Mouse (Mus musculus): ENCODE data around the gene Pip5k1a. TPM values are rescaled to one million over a fixed set of nuclear protein-coding genes. Genes with fewer than 3 reads are reported as not detected.
"Not testable (repeated sequence)": the region's sequence is repeated elsewhere in the genome, so short reads cannot be mapped to it uniquely, and the experiment has no call there.

Gene Pip5k1a
- polyA plus RNA-seq, 1 experiment from 2014 or later, result 8.5 TPM

GRCm38 (mm10) chr3:95117751-95118150 is 11.0 kb upstream of the Pip5k1a start:
- WGBS (ENCODE audit: insufficient replicate concordance), result 70% methylated on average over 2 of the region's 2 CpGs
- Histone ChIP-seq H3K9me3 (replicated peaks) (no peaks in the 10 kb centered on the region), H3K4me1 (replicated peaks) (peaks cover 10% of the 10 kb centered on the region), H3K27ac (replicated peaks) (no peak overlapping the region), H3K9ac (no peak overlapping the region), H3K36me3 (replicated peaks) (peaks cover 62% of the 10 kb centered on the region), H3K4me3 (replicated peaks) (no peak overlapping the region), H3K27me3 (no peaks in the 10 kb centered on the region), H3K4me2 (no peak overlapping the region)
- ATAC-seq (ENCODE audit: insufficient read depth), result no peak

GRCm38 (mm10) chr3:95112760-95113159 is 6.0 kb upstream of the Pip5k1a start:
- Histone ChIP-seq H3K9ac (no peak overlapping the region), H3K27me3 (no peaks in the 10 kb centered on the region), H3K4me3 (replicated peaks) (peak overlapping the region; percentile 71; the same call in 1 of the 2 replicates), H3K27ac (replicated peaks) (0 out of 2 replicates have a peak overlapping the region, but pooled peaks have one; percentile 9), H3K4me1 (replicated peaks) (peaks cover 46% of the 10 kb centered on the region), H3K9me3 (replicated peaks) (no peaks in the 10 kb centered on the region), H3K36me3 (replicated peaks) (peaks cover 16% of the 10 kb centered on the region), H3K4me2 (peak overlapping the region; percentile 66)
- 100% methylated on average over 1 of the region's 1 CpGs for WGBS (ENCODE audit: insufficient replicate concordance)
- ATAC-seq (ENCODE audit: insufficient read depth), result no peak

GRCm38 (mm10) chr3:95110911-95111726 is 4.4 kb upstream of the Pip5k1a start, which contains the start of gene Vps72:
Gene Vps72, plus strand, starts transcription at chr3:95111022.
- Histone ChIP-seq H3K4me1 (replicated peaks) (peaks cover 51% of the 10 kb centered on the region), H3K9ac (peak within 1 kb of the TSS; percentile 80), H3K27ac (replicated peaks) (peak within 1 kb of the TSS; percentile 89), H3K36me3 (replicated peaks) (peaks cover 15% of the 10 kb centered on the region), H3K4me3 (replicated peaks) (peak within 1 kb of the TSS; percentile 71), H3K9me3 (replicated peaks) (no peaks in the 10 kb centered on the region), H3K4me2 (peak within 1 kb of the TSS; percentile 66), H3K27me3 (no peaks in the 10 kb centered on the region)
- ATAC-seq (ENCODE audit: insufficient read depth), result peak; percentile 58
- WGBS (ENCODE audit: insufficient replicate concordance), result 1% methylated on average over 54 of the region's 54 CpGs

- Histone ChIP-seq H3K27ac (replicated peaks) (peak overlapping the region; percentile 30; the same call in 1 of the 2 replicates), H3K36me3 (replicated peaks) (no peaks in the 10 kb centered on the region), H3K4me1 (replicated peaks) (peaks cover 66% of the 10 kb centered on the region), H3K9me3 (replicated peaks) (no peaks in the 10 kb centered on the region), H3K4me3 (replicated peaks) (no peak overlapping the region), H3K4me2 (no peak overlapping the region), H3K9ac (no peak overlapping the region), H3K27me3 (no peaks in the 10 kb centered on the region)
- 51% methylated on average over 2 of the region's 2 CpGs for WGBS (ENCODE audit: insufficient replicate concordance)
- ATAC-seq (ENCODE audit: insufficient read depth), result no peak
Measured at GRCm38 (mm10) chr3:95107898-95108297, 1.2 kb upstream of the Pip5k1a start.

- H3K9me3 ChIP-seq (replicated peaks); ATAC-seq (ENCODE audit: insufficient read depth); H3K36me3 ChIP-seq (replicated peaks); H3K27me3 ChIP-seq: not testable (repeated sequence)
- Histone ChIP-seq H3K9ac (peak overlapping the region; percentile 42; the same call in 1 of the 2 replicates), H3K4me1 (replicated peaks) (peaks cover 64% of the 10 kb centered on the region), H3K27ac (replicated peaks) (peak overlapping the region; percentile 67), H3K4me3 (replicated peaks) (peak overlapping the region; percentile 95), H3K4me2 (peak overlapping the region; percentile 77)
Measured at GRCm38 (mm10) chr3:95107308-95107707, 578 bp upstream of the Pip5k1a start.

GRCm38 (mm10) chr3:95105586-95106337 is 968 bp downstream of the Pip5k1a start:
- WGBS (ENCODE audit: insufficient replicate concordance), result 0% methylated on average over 16 of the region's 16 CpGs
- Histone ChIP-seq H3K4me2 (peak overlapping the region; percentile 77), H3K27me3 (no peaks in the 10 kb centered on the region), H3K9ac (peak overlapping the region; percentile 95), H3K9me3 (replicated peaks) (no peaks in the 10 kb centered on the region), H3K27ac (replicated peaks) (peak overlapping the region; percentile 89), H3K4me3 (replicated peaks) (peak overlapping the region; percentile 95), H3K4me1 (replicated peaks) (peaks cover 63% of the 10 kb centered on the region), H3K36me3 (replicated peaks) (0 out of 2 replicates have a peak, but pooled peaks cover 15% of the 10 kb centered on the region)
- ATAC-seq (ENCODE audit: insufficient read depth), result no peak; the same call in 1 of the 2 replicates

- no peak for ATAC-seq (ENCODE audit: insufficient read depth)
- Histone ChIP-seq H3K27me3 (no peaks in the 10 kb centered on the region), H3K4me1 (replicated peaks) (peaks cover 57% of the 10 kb centered on the region), H3K36me3 (replicated peaks) (0 out of 2 replicates have a peak, but pooled peaks cover 16% of the 10 kb centered on the region), H3K4me3 (replicated peaks) (peak overlapping the region; percentile 95), H3K9me3 (replicated peaks) (no peaks in the 10 kb centered on the region), H3K27ac (replicated peaks) (peak overlapping the region; percentile 89), H3K9ac (peak overlapping the region; percentile 95), H3K4me2 (peak overlapping the region; percentile 77)
- WGBS (ENCODE audit: insufficient replicate concordance), result 10% methylated on average over 4 of the region's 4 CpGs
Measured at GRCm38 (mm10) chr3:95105121-95105520, 1.6 kb downstream of the Pip5k1a start.

- no peak overlapping the region for H3K4me2 ChIP-seq
- no peak for ATAC-seq (ENCODE audit: insufficient read depth)
- WGBS (ENCODE audit: insufficient replicate concordance), result 15% methylated on average over 2 of the region's 2 CpGs
- no peak overlapping the region for H3K4me3 ChIP-seq (replicated peaks)
- no peak overlapping the region for H3K27ac ChIP-seq (replicated peaks)
- no peak overlapping the region for H3K9ac ChIP-seq
- peaks cover 38% of the 10 kb centered on the region for H3K36me3 ChIP-seq (replicated peaks)
- peaks cover 36% of the 10 kb centered on the region for H3K4me1 ChIP-seq (replicated peaks)
- H3K27me3 ChIP-seq, result no peaks in the 10 kb centered on the region
- no peaks in the 10 kb centered on the region for H3K9me3 ChIP-seq (replicated peaks)
Measured at GRCm38 (mm10) chr3:95100854-95101253, 5.9 kb downstream of the Pip5k1a start.

- Histone ChIP-seq H3K9me3 (replicated peaks) (no peaks in the 10 kb centered on the region), H3K9ac (no peak overlapping the region), H3K36me3 (replicated peaks) (peaks cover 23% of the 10 kb centered on the region; the same call in 1 of the 2 replicates), H3K27me3 (no peaks in the 10 kb centered on the region), H3K4me3 (replicated peaks) (no peak overlapping the region), H3K4me1 (replicated peaks) (peaks cover 2% of the 10 kb centered on the region; the same call in 1 of the 2 replicates), H3K27ac (replicated peaks) (no peak overlapping the region), H3K4me2 (no peak overlapping the region)
- no peak for ATAC-seq (ENCODE audit: insufficient read depth)
- 89% methylated on average over 1 of the region's 1 CpGs for WGBS (ENCODE audit: insufficient replicate concordance)
Measured at GRCm38 (mm10) chr3:95088071-95088470, 18.7 kb downstream of the Pip5k1a start.

- no peak overlapping the region for H3K4me2 ChIP-seq
- ATAC-seq (ENCODE audit: insufficient read depth), result no peak
- no peak overlapping the region for H3K9ac ChIP-seq
- peaks cover 90% of the 10 kb centered on the region for H3K36me3 ChIP-seq (replicated peaks)
- H3K27me3 ChIP-seq, result no peaks in the 10 kb centered on the region
- no peaks in the 10 kb centered on the region for H3K9me3 ChIP-seq (replicated peaks)
- H3K4me1 ChIP-seq (replicated peaks), result 0 out of 2 replicates have a peak, but pooled peaks cover 2% of the 10 kb centered on the region
- no peak overlapping the region for H3K27ac ChIP-seq (replicated peaks)
- 81% methylated on average over 2 of the region's 2 CpGs for WGBS (ENCODE audit: insufficient replicate concordance)
- H3K4me3 ChIP-seq (replicated peaks), result no peak overlapping the region
Measured at GRCm38 (mm10) chr3:95071606-95072005, 35.1 kb downstream of the Pip5k1a start.

- ATAC-seq (ENCODE audit: insufficient read depth), result no peak
- peaks cover 99% of the 10 kb centered on the region for H3K36me3 ChIP-seq (replicated peaks)
- H3K4me1 ChIP-seq (replicated peaks), result 0 out of 2 replicates have a peak, but pooled peaks cover 5% of the 10 kb centered on the region
- H3K4me3 ChIP-seq (replicated peaks), result no peak overlapping the region
- no peak overlapping the region for H3K27ac ChIP-seq (replicated peaks)
- no peak overlapping the region for H3K4me2 ChIP-seq
- no peaks in the 10 kb centered on the region for H3K9me3 ChIP-seq (replicated peaks)
- H3K9ac ChIP-seq, result no peak overlapping the region
- H3K27me3 ChIP-seq, result no peaks in the 10 kb centered on the region
- WGBS (ENCODE audit: insufficient replicate concordance), result 81% methylated on average over 11 of the region's 11 CpGs
Measured at GRCm38 (mm10) chr3:95066570-95066969, 40.2 kb downstream of the Pip5k1a start.
